8 mouse cellular contexts compared by ENCODE assay signal in the genomic region with DNA sequence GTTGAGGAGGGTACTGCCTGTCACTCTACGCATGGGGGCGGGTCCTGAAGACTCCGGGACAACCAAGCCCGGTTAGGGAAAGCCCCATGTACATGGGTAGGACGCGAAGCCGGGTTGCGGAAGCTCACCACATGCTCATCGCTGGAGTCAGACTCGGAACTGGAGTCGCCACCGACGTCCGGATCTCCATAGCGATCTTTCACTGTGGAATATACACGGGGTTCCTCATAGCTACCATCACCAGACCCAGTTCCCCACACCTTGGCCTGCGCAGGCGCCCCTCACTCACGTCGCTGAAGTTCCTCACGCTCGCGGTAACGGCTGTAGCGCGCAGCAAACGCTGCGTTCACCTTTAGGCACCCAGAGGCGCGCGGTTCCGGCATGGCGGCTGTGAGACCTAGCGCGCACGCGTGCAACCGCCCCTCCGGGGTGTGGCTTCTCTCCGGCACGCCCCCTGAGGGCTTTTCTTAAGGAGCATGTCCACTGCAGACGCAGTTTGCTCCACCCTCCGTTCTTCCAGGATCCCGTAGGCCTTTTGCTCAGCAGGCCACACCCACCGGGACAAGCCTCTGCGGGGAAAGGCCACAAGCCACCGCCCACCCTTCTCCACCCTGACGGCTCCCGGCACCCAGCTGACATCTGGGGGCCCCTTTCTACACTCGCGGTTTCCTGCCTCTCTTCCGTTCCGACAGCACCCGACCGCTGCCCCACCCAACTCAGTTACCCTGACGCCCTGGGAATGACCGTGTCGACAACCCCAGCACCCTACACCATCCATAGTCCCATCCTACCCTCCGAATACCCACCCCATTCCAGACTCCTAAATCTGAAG. TPM values are rescaled to one million over a fixed set of nuclear protein-coding genes. Genes with fewer than 3 reads are reported as not detected.
DNase-seq lines count a peak whose midpoint lies in the region; ATAC-seq and TF ChIP-seq lines count a peak whose summit lies in the region.

A gene (minus strand): TSS at position 399 of the 832 bp plus-strand sequence.

- H3K27me3 ChIP-seq in E14TG2a.4 (ENCODE audit: insufficient read depth, low read length) = no peaks in the 10 kb centered on the region
- no peaks in the 10 kb centered on the region for H3K27me3 ChIP-seq in forebrain, embryonic 12.5 days
- no peaks in the 10 kb centered on the region for H3K27me3 ChIP-seq in heart, postnatal 0 days (ENCODE audit: control insufficient read depth, insufficient read depth, low read length)
- H3K27me3 ChIP-seq in liver, embryonic 16.5 days (ENCODE audit: control insufficient read depth, insufficient read depth, low read depth, low read length) = no peaks in the 10 kb centered on the region
- no peaks in the 10 kb centered on the region for H3K27me3 ChIP-seq in neural tube, embryonic 13.5 days
- no peaks in the 10 kb centered on the region for H3K27me3 ChIP-seq in testis, adult 2 months (ENCODE audit: control insufficient read depth, insufficient read depth, low read length)

- H3K4me1 ChIP-seq in E14TG2a.4 (replicated peaks; ENCODE audit: low read depth, low read length) = peaks cover 64% of the 10 kb centered on the region
- H3K4me1 ChIP-seq in forebrain, embryonic 12.5 days = peaks cover 36% of the 10 kb centered on the region
- peaks cover 27% of the 10 kb centered on the region for H3K4me1 ChIP-seq in heart, postnatal 0 days (ENCODE audit: control insufficient read depth, insufficient read depth)
- peaks cover 32% of the 10 kb centered on the region for H3K4me1 ChIP-seq in liver, embryonic 16.5 days (ENCODE audit: control insufficient read depth, low read depth, low read length)
- peaks cover 44% of the 10 kb centered on the region for H3K4me1 ChIP-seq in neural tube, embryonic 13.5 days (replicated peaks)
- H3K4me1 ChIP-seq in testis, adult 2 months (ENCODE audit: control insufficient read depth, insufficient read depth, low read length) = peaks cover 21% of the 10 kb centered on the region

- H3K27ac ChIP-seq in forebrain, embryonic 12.5 days = peak within 1 kb of the TSS; percentile 78
- H3K27ac ChIP-seq in heart, postnatal 0 days (ENCODE audit: low read depth) = peak within 1 kb of the TSS; percentile 92
- H3K27ac ChIP-seq in liver, embryonic 16.5 days (ENCODE audit: low read length) = peak within 1 kb of the TSS; percentile 94
- H3K27ac ChIP-seq in neural tube, embryonic 13.5 days (replicated peaks) = peak within 1 kb of the TSS; percentile 89
- H3K27ac ChIP-seq in testis, adult 2 months (ENCODE audit: control insufficient read depth, insufficient read depth, low read depth, low read length) = peak within 1 kb of the TSS; percentile 97

- H3K9me3 ChIP-seq in E14TG2a.4 (ENCODE audit: low read length) = no peaks in the 10 kb centered on the region
- no peaks in the 10 kb centered on the region for H3K9me3 ChIP-seq in forebrain, embryonic 12.5 days
- H3K9me3 ChIP-seq in heart, postnatal 0 days (replicated peaks; ENCODE audit: control insufficient read depth, low read length) = no peaks in the 10 kb centered on the region
- no peaks in the 10 kb centered on the region for H3K9me3 ChIP-seq in liver, embryonic 16.5 days (replicated peaks; ENCODE audit: control insufficient read depth, low read length)
- H3K9me3 ChIP-seq in neural tube, embryonic 13.5 days = no peaks in the 10 kb centered on the region

- H3K36me3 ChIP-seq in E14TG2a.4 (ENCODE audit: insufficient read depth, low read length) = peaks cover 51% of the 10 kb centered on the region
- H3K36me3 ChIP-seq in forebrain, embryonic 12.5 days (replicated peaks) = peaks cover 25% of the 10 kb centered on the region
- peaks cover 24% of the 10 kb centered on the region for H3K36me3 ChIP-seq in heart, postnatal 0 days (replicated peaks; ENCODE audit: control insufficient read depth, insufficient read depth, low read length)
- peaks cover 28% of the 10 kb centered on the region for H3K36me3 ChIP-seq in liver, embryonic 16.5 days (ENCODE audit: control insufficient read depth, insufficient read depth)
- peaks cover 22% of the 10 kb centered on the region for H3K36me3 ChIP-seq in neural tube, embryonic 13.5 days
- H3K36me3 ChIP-seq in testis, adult 2 months (ENCODE audit: control insufficient read depth, insufficient read depth, low read length) = no peaks in the 10 kb centered on the region; the same call in 1 of the 2 replicates

- peak within 1 kb of the TSS; percentile 74 for H3K9ac ChIP-seq in forebrain, embryonic 12.5 days
- H3K9ac ChIP-seq in heart, postnatal 0 days (replicated peaks; ENCODE audit: low read depth, low read length) = peak within 1 kb of the TSS; percentile 69
- peak within 1 kb of the TSS; percentile 88 for H3K9ac ChIP-seq in liver, embryonic 16.5 days (ENCODE audit: low read depth, low read length)
- H3K9ac ChIP-seq in neural tube, embryonic 13.5 days = peak within 1 kb of the TSS; percentile 80

- peak; percentile 99 for DNase-seq in c-Kit-positive CD71-positive TER-119-positive erythroid progenitor cells, embryonic 14.5 days (ENCODE audit: low spot score)
- DNase-seq in heart, postnatal 0 days (ENCODE audit: low spot score) = peak; percentile 100
- DNase-seq in kidney, postnatal 4 days = peak; percentile 98

- H3K4me2 ChIP-seq in forebrain, embryonic 12.5 days = peak within 1 kb of the TSS; percentile 81
- H3K4me2 ChIP-seq in heart, postnatal 0 days (ENCODE audit: low read depth, low read length) = peak within 1 kb of the TSS; percentile 97
- H3K4me2 ChIP-seq in liver, embryonic 16.5 days (ENCODE audit: low read depth, low read length) = peak within 1 kb of the TSS; percentile 88
- peak within 1 kb of the TSS; percentile 86 for H3K4me2 ChIP-seq in neural tube, embryonic 13.5 days

- peak; percentile 87 for TF ChIP-seq POLR2A in testis, adult 2 months (IDR thresholded peaks at IDR 0.05; ENCODE audit: control insufficient read depth, low read depth, low read length)

- H3K4me3 ChIP-seq in E14TG2a.4 (replicated peaks; ENCODE audit: low read length) = peak within 1 kb of the TSS; percentile 98
- peak within 1 kb of the TSS; percentile 60 for H3K4me3 ChIP-seq in forebrain, embryonic 12.5 days (replicated peaks)
- peak within 1 kb of the TSS; percentile 79 for H3K4me3 ChIP-seq in heart, postnatal 0 days (ENCODE audit: low read depth, low read length)
- H3K4me3 ChIP-seq in liver, embryonic 16.5 days (ENCODE audit: low read depth, low read length) = peak within 1 kb of the TSS; percentile 77
- H3K4me3 ChIP-seq in neural tube, embryonic 13.5 days = peak within 1 kb of the TSS; percentile 81
- H3K4me3 ChIP-seq in testis, adult 2 months (ENCODE audit: control insufficient read depth, low read depth, low read length) = peak within 1 kb of the TSS; percentile 93

- peak; percentile 74 for ATAC-seq in forebrain, embryonic 12.5 days (ENCODE audit: low FRiP score)
- peak; percentile 74 for ATAC-seq in heart, postnatal 0 days (ENCODE audit: insufficient read depth, low read depth)
- ATAC-seq in liver, embryonic 16.5 days (ENCODE audit: low read depth) = peak; percentile 69
- peak; percentile 70 for ATAC-seq in neural tube, embryonic 13.5 days (ENCODE audit: low read depth)

- TF ChIP-seq CTCF in E14TG2a.4 (conservative IDR thresholded peaks at IDR 0.05; ENCODE audit: low read length) = no peak
- peak; percentile 5; the same call in 1 of the 2 replicates for TF ChIP-seq CTCF in heart, postnatal 0 days (IDR thresholded peaks at IDR 0.05; ENCODE audit: low read depth)
- TF ChIP-seq CTCF in testis, adult 2 months (IDR thresholded peaks at IDR 0.05; ENCODE audit: control insufficient read depth, insufficient read depth, insufficient replicate concordance, low read depth, low read length) = no peak

- 0 out of 2 replicates have a peak, but pooled peaks have one; percentile 20 for TF ChIP-seq EP300 in heart, postnatal 0 days (IDR thresholded peaks at IDR 0.05; ENCODE audit: low read depth)

- 1% methylated on average over 59 of the region's 59 CpGs for WGBS in forebrain, embryonic 12.5 days
- WGBS in heart, postnatal 0 days = under 1% methylated on average over 58 of the region's 59 CpGs
- WGBS in liver, embryonic 16.5 days (ENCODE audit: insufficient replicate concordance) = under 1% methylated on average over 59 of the region's 59 CpGs
- WGBS in neural tube, embryonic 13.5 days = under 1% methylated on average over 59 of the region's 59 CpGs

RNA-seq across cellular contexts. Expression of the gene that starts here (rescaled TPM):
- 19.5 and 20.8 TPM in 2 replicates for polyA plus RNA-seq in forebrain, embryonic 12.5 days (2016; fragmentation: Nextera tagmentation; extraction: Ambion mirVana)
- total RNA-seq in heart, postnatal 0 days (2014; rRNA removed; ENCODE audit: low replicate concordance) = 7.0 and 16.3 TPM in 2 replicates
- 5.9 and 9.1 TPM in 2 replicates for polyA plus RNA-seq in heart, postnatal 0 days (2015; fragmentation: Nextera tagmentation; extraction: Ambion mirVana)
- polyA plus RNA-seq in liver, embryonic 16.5 days (2015; fragmentation: Nextera tagmentation; extraction: Ambion mirVana) = 5.5 and 8.1 TPM in 2 replicates
- 11.1 and 15.1 TPM in 2 replicates for polyA plus RNA-seq in neural tube, embryonic 13.5 days (2015; fragmentation: Nextera tagmentation; extraction: Ambion mirVana)
- 35.0 and 36.9 TPM in 2 replicates for polyA plus RNA-seq in testis, adult 2 months (2012; rRNA removed)

Comparison
In these comparisons a context has a peak if more than half of its experiments do, and no peak if none do; other contexts are left out.
1. Peak in every context shown above with its lines: DNase-seq, ATAC-seq, H3K4me3 ChIP-seq and H3K27ac ChIP-seq.